Mouse (Mus musculus): ENCODE data around the gene Dach2. TPM values are rescaled to one million over a fixed set of nuclear protein-coding genes. Genes with fewer than 3 reads are reported as not detected.

Gene Dach2
- polyA plus RNA-seq, 1 experiment from 2014 or later, result 6.8 TPM

DNA sequence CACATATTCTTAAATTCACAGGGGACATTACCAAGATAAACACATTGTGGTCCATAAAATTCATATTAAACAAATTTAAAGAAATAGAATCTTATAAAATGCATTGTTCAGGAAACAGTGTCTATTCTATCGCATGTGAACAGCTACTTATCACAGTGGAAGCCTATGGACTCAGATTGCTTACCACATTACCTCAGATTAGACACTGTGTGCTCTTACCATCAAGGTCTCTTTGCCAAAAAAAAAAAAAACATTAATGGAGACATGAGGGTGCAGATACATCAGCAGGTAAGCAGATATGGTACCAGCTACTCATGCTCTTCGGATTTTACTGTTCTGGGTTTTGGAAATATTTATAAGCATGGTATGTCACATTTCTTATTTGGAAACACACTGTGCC, 415.1 kb downstream of the Dach2 start:
- Histone ChIP-seq H3K4me3 (replicated peaks; ENCODE audit: low read depth, low read length) (no peak overlapping the region), H3K36me3 (ENCODE audit: insufficient read depth, low read length) (no peaks in the 10 kb centered on the region), H3K27ac (no peak overlapping the region), H3K9me3 (replicated peaks; ENCODE audit: low read length) (no peaks in the 10 kb centered on the region), H3K4me1 (replicated peaks; ENCODE audit: insufficient read depth, low read length) (no peaks in the 10 kb centered on the region), H3K27me3 (ENCODE audit: insufficient read depth, low read length) (no peaks in the 10 kb centered on the region), H3K4me2 (ENCODE audit: low read length) (no peak overlapping the region), H3K9ac (ENCODE audit: low read depth, low read length) (no peak overlapping the region)
- 70% methylated on average over 2 of the region's 2 CpGs for WGBS
- DNase-seq (ENCODE audit: low spot score) (no peak), ATAC-seq (replicated peaks; ENCODE audit: low FRiP score, low read depth) (no peak)
- no peak for TF ChIP-seq CTCF (IDR thresholded peaks at IDR 0.05; ENCODE audit: low read depth)

- no peak overlapping the region for H3K27ac ChIP-seq
- no peaks in the 10 kb centered on the region for H3K9me3 ChIP-seq (replicated peaks; ENCODE audit: low read length)
- no peaks in the 10 kb centered on the region for H3K36me3 ChIP-seq (ENCODE audit: insufficient read depth, low read length)
- no peak overlapping the region for H3K9ac ChIP-seq (ENCODE audit: low read depth, low read length)
- no peak overlapping the region for H3K4me2 ChIP-seq (ENCODE audit: low read length)
- DNase-seq (ENCODE audit: low spot score) (no peak), ATAC-seq (replicated peaks; ENCODE audit: low FRiP score, low read depth) (no peak)
- no peaks in the 10 kb centered on the region for H3K27me3 ChIP-seq (ENCODE audit: insufficient read depth, low read length)
- H3K4me1 ChIP-seq (replicated peaks; ENCODE audit: insufficient read depth, low read length), result no peaks in the 10 kb centered on the region
- no peak for TF ChIP-seq CTCF (IDR thresholded peaks at IDR 0.05; ENCODE audit: low read depth)
- H3K4me3 ChIP-seq (replicated peaks; ENCODE audit: low read depth, low read length), result no peak overlapping the region
Measured at GRCm38 (mm10) chrX:113724124-113724523, 426.8 kb downstream of the Dach2 start.

- DNase-seq (ENCODE audit: low spot score), result no peak
- H3K9ac ChIP-seq (ENCODE audit: low read depth, low read length), result no peak overlapping the region
- H3K36me3 ChIP-seq (ENCODE audit: insufficient read depth, low read length), result no peaks in the 10 kb centered on the region
- no peak for TF ChIP-seq CTCF (IDR thresholded peaks at IDR 0.05; ENCODE audit: low read depth)
- H3K4me1 ChIP-seq (replicated peaks; ENCODE audit: insufficient read depth, low read length), result no peaks in the 10 kb centered on the region
- no peak overlapping the region for H3K4me3 ChIP-seq (replicated peaks; ENCODE audit: low read depth, low read length)
- no peak overlapping the region for H3K4me2 ChIP-seq (ENCODE audit: low read length)
- no peaks in the 10 kb centered on the region for H3K9me3 ChIP-seq (replicated peaks; ENCODE audit: low read length)
- H3K27ac ChIP-seq, result no peak overlapping the region
- no peak for ATAC-seq (replicated peaks; ENCODE audit: low FRiP score, low read depth)
- H3K27me3 ChIP-seq (ENCODE audit: insufficient read depth, low read length), result no peaks in the 10 kb centered on the region
Measured at GRCm38 (mm10) chrX:113747122-113747521, 449.8 kb downstream of the Dach2 start.

DNA sequence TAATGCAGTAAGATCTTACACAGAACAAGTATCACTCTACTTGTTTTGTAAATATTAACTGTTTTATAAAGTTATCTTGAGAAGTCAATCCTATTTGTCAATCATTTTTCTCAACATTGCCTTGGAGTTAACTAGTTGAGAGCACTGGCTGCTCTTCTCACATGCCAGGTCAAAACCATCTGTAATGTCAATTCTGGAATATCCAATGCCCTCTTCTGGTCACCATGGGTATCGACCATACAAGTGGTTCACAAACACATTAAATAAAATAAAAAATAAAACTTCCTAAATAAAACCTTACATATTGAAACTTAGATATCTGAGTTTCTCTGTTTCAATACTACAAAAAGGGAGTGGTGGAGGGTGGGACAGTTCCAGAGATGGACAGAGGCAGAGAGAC, 495.0 kb downstream of the Dach2 start:
- Histone ChIP-seq H3K4me1 (replicated peaks; ENCODE audit: insufficient read depth, low read length) (no peaks in the 10 kb centered on the region), H3K9ac (ENCODE audit: low read depth, low read length) (no peak overlapping the region), H3K36me3 (ENCODE audit: insufficient read depth, low read length) (no peaks in the 10 kb centered on the region), H3K9me3 (replicated peaks; ENCODE audit: low read length) (no peaks in the 10 kb centered on the region), H3K4me2 (ENCODE audit: low read length) (no peak overlapping the region), H3K27ac (no peak overlapping the region), H3K4me3 (replicated peaks; ENCODE audit: low read depth, low read length) (no peak overlapping the region), H3K27me3 (ENCODE audit: insufficient read depth, low read length) (no peaks in the 10 kb centered on the region)
- DNase-seq (ENCODE audit: low spot score) (peak; percentile 1), ATAC-seq (replicated peaks; ENCODE audit: low FRiP score, low read depth) (no peak)
- WGBS, result 31% methylated on average over 1 of the region's 1 CpGs
- TF ChIP-seq CTCF (IDR thresholded peaks at IDR 0.05; ENCODE audit: low read depth), result peak; percentile 47

GRCm38 (mm10) chrX:113810369-113810768, 513.1 kb downstream of the Dach2 start:
- H3K36me3 ChIP-seq (ENCODE audit: insufficient read depth, low read length), result no peaks in the 10 kb centered on the region
- no peak overlapping the region for H3K4me3 ChIP-seq (replicated peaks; ENCODE audit: low read depth, low read length)
- no peaks in the 10 kb centered on the region for H3K27me3 ChIP-seq (ENCODE audit: insufficient read depth, low read length)
- no peak overlapping the region for H3K27ac ChIP-seq
- no peaks in the 10 kb centered on the region for H3K9me3 ChIP-seq (replicated peaks; ENCODE audit: low read length)
- H3K4me1 ChIP-seq (replicated peaks; ENCODE audit: insufficient read depth, low read length), result no peaks in the 10 kb centered on the region
- TF ChIP-seq CTCF (IDR thresholded peaks at IDR 0.05; ENCODE audit: low read depth), result no peak
- DNase-seq (ENCODE audit: low spot score), result no peak
- ATAC-seq (replicated peaks; ENCODE audit: low FRiP score, low read depth), result no peak
- H3K9ac ChIP-seq (ENCODE audit: low read depth, low read length), result no peak overlapping the region
- H3K4me2 ChIP-seq (ENCODE audit: low read length), result no peak overlapping the region

DNA sequence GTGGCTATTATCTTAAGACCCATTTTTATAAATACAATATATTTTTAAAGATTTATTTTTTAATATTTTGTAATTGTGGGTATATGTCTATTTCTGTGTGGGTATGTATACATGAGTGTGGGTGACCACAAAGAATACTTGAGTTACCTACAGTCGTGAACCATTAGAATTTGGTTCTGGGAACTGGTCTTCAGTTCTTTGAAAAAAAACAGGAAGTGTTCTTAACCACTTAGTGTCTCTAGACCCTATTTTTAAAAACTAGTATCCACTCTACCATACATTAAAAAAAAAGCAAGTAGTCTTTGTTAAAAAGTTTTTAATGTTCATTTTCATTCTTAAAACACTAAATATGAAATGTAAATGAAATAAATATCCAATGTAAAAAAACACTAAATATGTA, 529.5 kb downstream of the Dach2 start:
- no peaks in the 10 kb centered on the region for H3K9me3 ChIP-seq (replicated peaks; ENCODE audit: low read length)
- H3K27me3 ChIP-seq (ENCODE audit: insufficient read depth, low read length), result no peaks in the 10 kb centered on the region
- H3K4me2 ChIP-seq (ENCODE audit: low read length), result no peak overlapping the region
- no peaks in the 10 kb centered on the region for H3K4me1 ChIP-seq (replicated peaks; ENCODE audit: insufficient read depth, low read length)
- H3K4me3 ChIP-seq (replicated peaks; ENCODE audit: low read depth, low read length), result no peak overlapping the region
- no peak for DNase-seq (ENCODE audit: low spot score)
- ATAC-seq (replicated peaks; ENCODE audit: low FRiP score, low read depth), result no peak
- WGBS, result 52% methylated on average over 1 of the region's 1 CpGs
- no peak overlapping the region for H3K27ac ChIP-seq
- H3K9ac ChIP-seq (ENCODE audit: low read depth, low read length), result no peak overlapping the region
- no peak for TF ChIP-seq CTCF (IDR thresholded peaks at IDR 0.05; ENCODE audit: low read depth)
- no peaks in the 10 kb centered on the region for H3K36me3 ChIP-seq (ENCODE audit: insufficient read depth, low read length)

GRCm38 (mm10) chrX:113833062-113833461, 535.8 kb downstream of the Dach2 start:
- H3K27me3 ChIP-seq (ENCODE audit: insufficient read depth, low read length), result no peaks in the 10 kb centered on the region
- no peak overlapping the region for H3K4me2 ChIP-seq (ENCODE audit: low read length)
- no peaks in the 10 kb centered on the region for H3K9me3 ChIP-seq (replicated peaks; ENCODE audit: low read length)
- H3K4me1 ChIP-seq (replicated peaks; ENCODE audit: insufficient read depth, low read length), result no peaks in the 10 kb centered on the region
- WGBS, result 89% methylated on average over 1 of the region's 1 CpGs
- H3K9ac ChIP-seq (ENCODE audit: low read depth, low read length), result no peak overlapping the region
- ATAC-seq (replicated peaks; ENCODE audit: low FRiP score, low read depth) (no peak), DNase-seq (ENCODE audit: low spot score) (no peak)
- TF ChIP-seq CTCF (IDR thresholded peaks at IDR 0.05; ENCODE audit: low read depth), result no peak
- no peak overlapping the region for H3K4me3 ChIP-seq (replicated peaks; ENCODE audit: low read depth, low read length)
- no peak overlapping the region for H3K27ac ChIP-seq
- no peaks in the 10 kb centered on the region for H3K36me3 ChIP-seq (ENCODE audit: insufficient read depth, low read length)
